Mouse (Mus musculus) thymus, adult 2 months (tissue): ENCODE data around the gene Nsa2.

Experiments used
- CTCF ChIP-seq: fragments of 200-500 bp; IDR thresholded peaks from 2 replicates; pipeline ENCODE4 v1.5.1; 2012; ENCODE audit warnings: mild to moderate bottlenecking, control low read depth, low read length, moderate library complexity, borderline replicate concordance; ENCODE audit not compliant: control insufficient read depth, poor library complexity, insufficient read depth; ENCODE audit errors: extremely low read depth
- POLR2A ChIP-seq: fragments of 200-500 bp; IDR thresholded peaks from 2 replicates; pipeline ENCODE4 v1.6.1; 2012; ENCODE audit warnings: mild to moderate bottlenecking, low read length, control low read depth, moderate library complexity; ENCODE audit not compliant: control insufficient read depth, poor library complexity, insufficient read depth; ENCODE audit errors: extremely low read depth

- no peak for TF ChIP-seq CTCF
- TF ChIP-seq POLR2A, result no peak
Observed at GRCm38 (mm10) chr13:97184656-97185055, 46.9 kb upstream of the Nsa2 start.
